Mouse (Mus musculus) duodenum, adult 2 months (tissue): Measurements from ENCODE around the gene Rap2a. TPM values are rescaled to one million over a fixed set of nuclear protein-coding genes. Genes with fewer than 3 reads are reported as not detected.

ENCODE experiments used
- polyA plus RNA-seq: library from polyadenylated mRNA; depleted of rRNA; stranded (reverse); fragments of >200 nt; gene quantifications from 2 replicates; pipeline ENCODE4 v1.2.3, GENCODE M21; 2012; ENCODE audit warnings: low replicate concordance; rRNA removed

Gene Rap2a
- 5.5 and 6.1 TPM in 2 replicates for polyA plus RNA-seq

GRCm38 (mm10) chr14:120477982-120478568 is at the start of gene Rap2a:
Rap2a (plus strand) TSS chr14:120478444.

Other genes starting within 250 kb of the Rap2a start
- 17.5 and 40.2 TPM in 2 replicates for gene Mbnl2, start 202.8 kb upstream of the Rap2a start, polyA plus RNA-seq